Mouse (Mus musculus): ENCODE data around the gene 1810010D01Rik. TPM values are rescaled to one million over a fixed set of nuclear protein-coding genes. Genes with fewer than 3 reads are reported as not detected.

The 1810010D01Rik gene
- 0.58 and 0.93 TPM in 2 replicates for polyA plus RNA-seq (2014; fragmentation: Nextera tagmentation; extraction: Ambion mirVana)

- Histone ChIP-seq H3K4me1 (ENCODE audit: insufficient read depth) (peaks cover 22% of the 10 kb centered on the region), H3K9ac (peak within 1 kb of the TSS; percentile 55; the same call in 1 of the 2 replicates), H3K36me3 (ENCODE audit: insufficient read depth) (no peaks in the 10 kb centered on the region), H3K4me3 (ENCODE audit: low read depth, low read length) (no peak within 1 kb of the TSS), H3K27ac (ENCODE audit: low read depth) (peak within 1 kb of the TSS; percentile 96), H3K9me3 (ENCODE audit: low read depth, low read length) (no peaks in the 10 kb centered on the region), H3K27me3 (ENCODE audit: insufficient read depth, low read length) (no peaks in the 10 kb centered on the region), H3K4me2 (no peak within 1 kb of the TSS)
- TF ChIP-seq CTCF (IDR thresholded peaks at IDR 0.05; ENCODE audit: low read depth): no peak
- no peak for ATAC-seq (ENCODE audit: insufficient read depth)
- no peak for DNase-seq
- 68% methylated on average over 4 of the region's 4 CpGs for WGBS
These were observed at the start of gene 1810010D01Rik for GRCm38 (mm10) chr7:145208006-145208405. Gene 1810010D01Rik (minus strand): TSS chr7:145208119.

GRCm38 (mm10) chr7:145256092-145256491 lies 48.2 kb upstream of the 1810010D01Rik start:
- WGBS: 100% methylated on average over 1 of the region's 1 CpGs
- ATAC-seq (ENCODE audit: insufficient read depth) (no peak), DNase-seq (no peak)
- no peak for TF ChIP-seq CTCF (IDR thresholded peaks at IDR 0.05; ENCODE audit: low read depth)
- no peaks in the 10 kb centered on the region for H3K4me1 ChIP-seq (ENCODE audit: insufficient read depth)
- no peaks in the 10 kb centered on the region for H3K27me3 ChIP-seq (ENCODE audit: insufficient read depth, low read length)
- no peak overlapping the region for H3K4me3 ChIP-seq (ENCODE audit: low read depth, low read length)
- H3K9me3 ChIP-seq (ENCODE audit: low read depth, low read length): no peaks in the 10 kb centered on the region
- H3K9ac ChIP-seq: no peak overlapping the region
- H3K4me2 ChIP-seq: no peak overlapping the region
- peaks cover 33% of the 10 kb centered on the region; the same call in 1 of the 2 replicates for H3K36me3 ChIP-seq (ENCODE audit: insufficient read depth)
- H3K27ac ChIP-seq (ENCODE audit: low read depth): no peak overlapping the region

DNA sequence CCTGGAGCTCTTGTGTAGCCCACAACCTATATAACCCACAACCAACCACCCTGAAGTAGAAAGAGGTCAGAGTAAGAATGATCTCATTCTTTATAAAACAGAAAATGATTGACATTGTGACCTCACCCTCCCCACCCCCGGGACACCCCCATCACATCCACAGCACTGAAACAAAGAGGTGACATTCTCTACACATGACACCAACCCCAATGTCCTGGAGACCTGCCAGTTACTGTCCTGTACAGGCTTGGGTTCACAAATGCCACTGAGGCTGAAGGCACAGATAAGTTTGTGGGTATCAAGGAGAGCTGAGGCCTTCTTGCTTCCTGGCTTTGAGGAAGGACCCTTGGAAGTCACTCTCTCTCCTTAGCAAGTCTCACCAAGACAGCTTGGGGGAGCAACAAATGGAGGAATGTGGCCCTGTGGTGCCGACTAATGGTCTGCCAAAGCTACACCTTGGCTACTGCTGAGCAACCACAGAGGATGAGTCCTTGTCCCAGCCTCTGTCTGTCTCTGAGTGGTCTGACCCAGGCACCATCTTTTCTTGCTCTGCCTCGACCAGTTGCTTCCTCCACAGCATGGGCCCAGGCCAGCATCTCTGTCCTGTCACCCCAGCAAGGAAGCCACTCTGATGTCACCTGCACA lies 46.2 kb upstream of the 1810010D01Rik start:
- no peak overlapping the region for H3K27ac ChIP-seq (ENCODE audit: low read depth)
- ATAC-seq (ENCODE audit: insufficient read depth): no peak
- no peak overlapping the region for H3K9ac ChIP-seq
- no peaks in the 10 kb centered on the region for H3K27me3 ChIP-seq (ENCODE audit: insufficient read depth, low read length)
- peaks cover 25% of the 10 kb centered on the region; the same call in 1 of the 2 replicates for H3K36me3 ChIP-seq (ENCODE audit: insufficient read depth)
- H3K4me1 ChIP-seq (ENCODE audit: insufficient read depth): no peaks in the 10 kb centered on the region
- no peak overlapping the region for H3K4me2 ChIP-seq
- 54% methylated on average over 3 of the region's 3 CpGs for WGBS
- TF ChIP-seq CTCF (IDR thresholded peaks at IDR 0.05; ENCODE audit: low read depth): no peak
- DNase-seq: no peak
- no peaks in the 10 kb centered on the region for H3K9me3 ChIP-seq (ENCODE audit: low read depth, low read length)
- no peak overlapping the region for H3K4me3 ChIP-seq (ENCODE audit: low read depth, low read length)

GRCm38 (mm10) chr7:145252715-145253476 lies 45.0 kb upstream of the 1810010D01Rik start:
- peaks cover 19% of the 10 kb centered on the region; the same call in 1 of the 2 replicates for H3K36me3 ChIP-seq (ENCODE audit: insufficient read depth)
- H3K9me3 ChIP-seq (ENCODE audit: low read depth, low read length): no peaks in the 10 kb centered on the region
- WGBS: 23% methylated on average over 8 of the region's 8 CpGs
- no peak overlapping the region for H3K4me2 ChIP-seq
- DNase-seq: peak; percentile 94
- H3K4me1 ChIP-seq (ENCODE audit: insufficient read depth): no peaks in the 10 kb centered on the region
- TF ChIP-seq CTCF (IDR thresholded peaks at IDR 0.05; ENCODE audit: low read depth): peak; percentile 87
- H3K27me3 ChIP-seq (ENCODE audit: insufficient read depth, low read length): no peaks in the 10 kb centered on the region
- no peak overlapping the region for H3K27ac ChIP-seq (ENCODE audit: low read depth)
- no peak overlapping the region for H3K4me3 ChIP-seq (ENCODE audit: low read depth, low read length)
- no peak overlapping the region for H3K9ac ChIP-seq
- peak; percentile 73 for ATAC-seq (ENCODE audit: insufficient read depth)

- no peak for ATAC-seq (ENCODE audit: insufficient read depth)
- Histone ChIP-seq H3K4me2 (no peak overlapping the region), H3K27ac (ENCODE audit: low read depth) (no peak overlapping the region), H3K9me3 (ENCODE audit: low read depth, low read length) (no peaks in the 10 kb centered on the region), H3K9ac (no peak overlapping the region), H3K36me3 (ENCODE audit: insufficient read depth) (no peaks in the 10 kb centered on the region; the same call in 1 of the 2 replicates), H3K27me3 (ENCODE audit: insufficient read depth, low read length) (no peaks in the 10 kb centered on the region), H3K4me3 (ENCODE audit: low read depth, low read length) (no peak overlapping the region), H3K4me1 (ENCODE audit: insufficient read depth) (no peaks in the 10 kb centered on the region)
- DNase-seq: no peak
- no peak for TF ChIP-seq CTCF (IDR thresholded peaks at IDR 0.05; ENCODE audit: low read depth)
- WGBS: 66% methylated on average over 9 of the region's 9 CpGs
These were observed 42.3 kb upstream of the 1810010D01Rik start for GRCm38 (mm10) chr7:145250225-145250624.

DNA sequence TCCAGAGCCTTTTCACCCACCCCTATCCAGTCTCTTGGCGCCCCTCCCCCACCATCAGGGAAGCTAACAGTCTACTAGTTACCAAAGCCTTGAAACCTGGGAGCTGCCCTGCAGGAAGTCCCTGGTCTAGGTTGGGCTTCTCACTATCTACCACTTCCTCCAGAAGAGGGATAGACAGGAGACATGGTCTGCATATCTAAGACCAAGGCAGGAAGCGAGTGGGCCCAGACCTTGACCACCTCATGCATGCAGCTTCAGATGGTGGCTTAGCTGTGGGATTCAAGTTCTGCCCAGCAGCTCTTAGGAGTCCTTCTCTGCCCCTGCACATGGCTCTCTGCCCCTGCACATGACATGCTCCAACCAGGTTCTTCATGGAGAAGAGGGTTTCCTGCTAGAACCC lies 41.0 kb upstream of the 1810010D01Rik start:
- ATAC-seq (ENCODE audit: insufficient read depth): no peak
- WGBS: 75% methylated on average over 2 of the region's 2 CpGs
- H3K9ac ChIP-seq: no peak overlapping the region

More for the DNA sequence above, 41.0 kb upstream of the 1810010D01Rik start:
- Histone ChIP-seq H3K4me2 (no peak overlapping the region), H3K4me3 (ENCODE audit: low read depth, low read length) (no peak overlapping the region), H3K36me3 (ENCODE audit: insufficient read depth) (no peaks in the 10 kb centered on the region; the same call in 1 of the 2 replicates), H3K9me3 (ENCODE audit: low read depth, low read length) (no peaks in the 10 kb centered on the region), H3K27me3 (ENCODE audit: insufficient read depth, low read length) (no peaks in the 10 kb centered on the region), H3K27ac (ENCODE audit: low read depth) (no peak overlapping the region), H3K4me1 (ENCODE audit: insufficient read depth) (no peaks in the 10 kb centered on the region)
- no peak for DNase-seq
- TF ChIP-seq CTCF (IDR thresholded peaks at IDR 0.05; ENCODE audit: low read depth): no peak
